Mouse (Mus musculus) frontal cortex, postnatal 14 days (tissue): ENCODE results near the gene Gba.
A peak's percentile ranks its signal among the peaks of the same experiment; 100 is the strongest.

ENCODE experiments used
- DNase-seq, 2 experiments: peaks; one replicate each; pipeline ENCODE4 v3.0.0; 2022; ENCODE audit warnings: low spot score in 2 of 2

The Gba gene

DNA sequence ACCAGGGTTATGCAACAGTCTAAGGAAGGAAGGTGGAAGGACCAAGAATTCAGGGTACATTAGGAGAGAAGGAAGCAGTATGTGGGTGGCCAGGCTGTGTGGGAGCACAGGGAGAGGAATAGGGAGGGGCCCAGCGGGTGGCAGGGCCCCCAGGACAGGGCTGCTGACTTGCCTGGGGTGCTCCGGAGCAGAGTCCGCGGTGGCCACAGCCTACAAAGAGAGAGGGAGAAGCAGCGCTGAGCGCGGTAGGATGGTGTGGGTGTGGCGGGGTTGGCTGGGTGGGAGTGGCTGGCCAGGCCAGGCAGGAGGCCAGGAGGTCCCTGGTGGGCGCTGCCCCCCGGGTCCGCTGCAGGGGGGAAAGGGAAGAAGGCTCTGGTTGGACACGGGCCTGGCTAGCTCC is 35.8 kb downstream of the Gba start:
- DNase-seq: no peak

DNA sequence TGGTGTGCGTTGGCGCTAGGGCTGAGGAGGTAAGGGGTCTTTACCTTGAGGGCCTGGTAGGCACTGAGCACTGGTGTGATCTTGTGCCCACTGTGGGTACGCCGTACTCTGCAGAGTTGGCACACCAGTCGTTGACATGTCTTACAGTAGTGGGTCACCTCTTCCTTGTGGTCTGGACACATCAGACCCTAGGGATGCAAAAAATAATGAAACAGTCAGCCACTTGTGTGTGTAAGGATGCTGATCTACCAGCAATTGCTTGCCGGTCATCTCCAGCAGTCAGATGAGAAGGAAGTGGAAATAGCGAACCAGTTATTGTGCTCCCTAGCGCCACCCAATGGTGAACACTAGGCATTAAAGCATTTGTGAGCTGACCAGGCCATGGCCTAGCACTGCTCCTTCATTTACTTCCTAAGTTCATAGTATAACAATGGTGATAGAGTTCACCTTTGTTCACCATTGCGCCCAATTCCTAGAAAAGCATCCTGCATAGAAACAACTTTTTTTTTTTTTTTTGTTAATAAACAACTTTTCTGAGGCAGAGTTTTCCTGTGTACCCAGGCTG is 39.7 kb downstream of the Gba start:
- DNase-seq: no peak

DNA sequence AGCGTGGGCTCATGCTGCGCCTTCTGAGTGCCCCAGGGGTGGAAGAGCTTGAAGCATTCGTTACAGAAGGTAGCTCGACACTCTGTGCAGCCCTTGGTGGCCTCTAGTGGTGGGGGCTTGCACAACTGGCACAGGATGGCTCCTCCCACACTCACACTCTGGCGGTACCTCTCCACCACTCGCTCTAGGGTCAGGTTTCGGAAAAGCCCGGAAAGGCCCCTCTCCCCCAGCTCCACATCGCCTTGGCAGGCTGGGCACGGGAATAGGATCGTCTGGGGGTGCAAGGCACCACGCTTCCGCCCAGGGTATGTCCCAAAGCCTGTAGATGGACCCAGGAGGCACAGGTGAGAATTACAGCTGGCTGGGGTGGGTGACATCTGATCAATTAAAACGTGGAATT is 40.9 kb downstream of the Gba start:
- no peak for DNase-seq

DNA sequence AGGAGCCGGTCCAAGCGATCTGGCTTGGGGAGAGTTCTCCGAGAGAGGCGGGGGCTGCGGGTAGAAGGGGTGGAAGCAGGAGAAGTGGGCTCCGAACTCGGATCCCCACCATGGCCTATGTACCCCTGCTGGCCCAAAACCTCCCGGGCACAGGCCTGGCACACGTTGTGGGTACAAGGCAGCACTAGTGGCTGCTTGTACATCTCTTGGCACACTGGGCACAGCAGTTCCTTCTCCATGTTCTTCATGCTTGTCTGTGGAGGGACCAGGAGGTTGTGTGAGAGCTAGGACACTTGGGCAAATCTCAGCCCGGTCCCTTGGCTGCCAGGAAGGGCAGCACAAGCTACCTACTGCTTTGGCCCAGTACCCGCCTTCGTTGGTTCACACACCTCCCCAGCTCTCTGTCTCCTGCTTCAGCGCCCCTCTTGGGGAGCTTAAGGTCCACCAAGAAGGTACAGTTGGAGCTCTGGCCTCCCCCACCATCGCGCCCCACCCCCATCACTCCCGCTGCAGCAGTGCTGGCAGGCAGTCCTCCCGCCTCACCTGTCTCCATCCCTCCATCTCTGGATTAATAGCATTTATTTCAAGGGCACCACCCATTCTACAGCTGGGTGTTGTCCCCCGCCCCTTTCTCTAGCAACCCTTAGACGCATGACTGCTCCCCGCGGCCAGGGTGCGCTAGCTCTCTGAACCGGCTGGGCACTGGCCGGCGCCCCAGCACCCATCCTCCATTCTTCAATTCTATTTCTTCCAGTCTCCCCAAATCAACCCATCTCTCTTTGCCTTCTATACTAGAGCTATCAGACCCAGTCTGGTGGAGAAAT is 41.6 kb downstream of the Gba start:
- DNase-seq: peak in 1 of 2 experiments; percentile 33

DNA sequence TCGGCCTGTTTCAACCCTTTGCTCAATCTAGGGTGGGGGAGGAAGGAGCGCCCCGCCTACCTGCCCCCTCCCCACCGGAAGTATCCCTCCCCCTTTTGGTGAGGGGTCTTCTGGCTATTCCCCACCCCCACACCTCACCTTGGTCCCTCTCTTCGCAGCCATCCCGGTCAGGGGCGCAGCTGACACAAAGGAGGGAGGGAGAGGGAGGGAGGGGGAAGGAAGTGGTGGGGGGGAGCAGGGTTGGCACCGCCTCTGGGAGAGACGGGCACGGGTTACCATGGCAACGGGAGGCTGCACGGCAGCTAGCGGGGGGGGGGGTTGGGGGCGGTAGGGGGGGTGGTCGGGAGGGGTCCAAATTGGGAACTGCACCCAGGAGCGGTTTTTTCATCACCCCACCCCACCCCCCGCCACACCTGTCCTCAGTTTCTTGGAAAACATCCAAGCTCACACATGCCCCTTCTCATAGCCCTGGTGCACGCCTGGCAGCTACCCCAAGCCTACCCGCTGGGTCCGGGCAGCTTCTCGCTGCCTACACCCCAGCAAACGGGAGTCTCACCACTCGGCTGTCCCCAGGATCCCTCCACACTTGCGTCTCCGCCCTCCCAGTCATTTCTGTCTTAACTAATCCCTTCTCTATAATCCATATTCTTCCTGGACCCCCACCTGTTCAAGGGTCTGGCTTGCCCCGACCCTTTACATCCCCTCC is 42.4 kb downstream of the Gba start:
- peak in 1 of 2 experiments; percentile 55 for DNase-seq

DNA sequence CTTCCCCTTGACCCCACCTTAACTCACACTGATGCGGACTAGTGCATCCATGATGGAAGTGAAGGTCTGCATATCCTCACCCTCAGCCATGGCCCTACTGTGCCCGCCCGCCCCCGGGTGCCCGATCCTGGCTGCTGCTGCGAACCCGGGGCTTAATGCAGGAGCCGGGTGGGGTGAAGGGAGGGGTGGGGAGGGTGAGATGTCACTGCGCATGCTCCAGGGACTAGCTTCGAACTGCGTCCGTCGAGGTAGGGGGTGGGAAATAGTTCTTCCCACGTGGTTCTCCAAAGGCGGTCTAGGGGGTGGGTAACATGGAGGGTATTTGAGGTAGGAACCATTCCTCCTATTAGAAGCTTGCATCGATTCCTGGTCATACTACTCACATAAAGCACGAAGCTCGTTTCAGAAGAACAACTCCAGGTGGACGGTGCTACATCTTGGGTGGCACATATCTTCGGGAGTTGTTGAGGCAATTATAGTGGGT is 43.0 kb downstream of the Gba start, which contains the start of gene Krtcap2:
TSS of gene Krtcap2 (plus strand) at position 279 of the 484 bp plus-strand sequence.
- DNase-seq: peak in 1 of 2 experiments; percentile 71

DNA sequence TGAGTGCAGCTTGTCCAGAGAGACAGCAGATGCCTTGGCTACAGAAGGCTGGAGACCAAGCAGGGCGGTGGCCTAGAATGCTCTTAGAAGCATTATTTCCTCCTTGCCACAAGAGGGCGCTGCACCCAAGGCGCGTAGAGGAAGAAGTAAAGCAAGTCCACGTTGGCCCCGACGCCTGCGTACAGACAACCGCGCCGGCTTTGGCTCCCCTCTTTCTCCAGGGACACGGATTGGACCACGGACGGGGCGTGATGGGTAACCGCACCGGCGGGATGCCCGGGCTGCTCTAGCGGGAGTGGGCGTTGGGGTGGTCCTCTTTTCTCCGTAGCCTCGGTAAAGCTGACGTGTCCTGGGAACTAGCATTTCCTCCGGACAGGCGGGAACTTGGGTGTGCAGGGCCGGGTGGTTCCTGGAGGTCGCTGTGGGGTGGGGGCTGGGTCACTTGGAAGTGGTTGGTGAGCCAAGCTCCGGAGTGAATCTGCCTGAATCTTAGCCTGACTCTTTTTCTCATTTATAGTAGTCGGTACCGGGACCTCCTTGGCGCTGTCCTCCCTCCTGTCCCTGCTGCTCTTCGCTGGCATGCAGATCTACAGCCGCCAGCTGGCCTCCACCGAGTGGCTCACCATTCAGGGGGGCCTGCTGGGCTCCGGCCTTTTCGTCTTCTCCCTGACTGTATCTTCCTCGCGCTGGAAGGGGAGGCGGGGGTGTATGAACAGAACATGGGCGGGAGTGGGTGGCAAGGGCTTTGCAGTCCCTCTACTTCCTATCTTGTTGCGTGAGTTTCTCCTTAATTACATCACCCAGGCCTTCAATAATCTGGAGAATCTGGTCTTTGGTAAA is 43.8 kb downstream of the Gba start, which contains the start of gene Trim46:
TSS of gene Trim46 (minus strand) at position 49 of the 840 bp plus-strand sequence.
- DNase-seq: peak; percentile 86 to 87

DNA sequence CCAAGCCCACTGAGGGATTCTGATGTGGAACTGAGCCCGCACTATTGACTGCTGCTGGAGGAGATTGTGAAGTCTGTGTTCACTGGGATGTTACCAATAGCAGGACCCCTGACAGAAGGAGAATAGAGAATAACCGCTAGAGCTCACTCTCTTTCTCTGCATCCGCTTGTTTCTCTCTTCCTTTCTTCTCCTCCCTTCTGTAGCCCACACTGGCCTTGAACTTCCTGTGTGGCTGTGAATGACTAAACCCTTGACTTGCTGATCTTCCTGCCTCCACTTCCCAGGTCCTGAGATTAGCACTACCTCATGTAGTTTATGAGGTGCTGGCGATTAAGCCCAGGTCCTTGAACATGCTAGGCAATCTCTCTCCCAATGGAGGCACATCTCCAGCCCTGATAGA is 44.7 kb downstream of the Gba start:
- no peak for DNase-seq

DNA sequence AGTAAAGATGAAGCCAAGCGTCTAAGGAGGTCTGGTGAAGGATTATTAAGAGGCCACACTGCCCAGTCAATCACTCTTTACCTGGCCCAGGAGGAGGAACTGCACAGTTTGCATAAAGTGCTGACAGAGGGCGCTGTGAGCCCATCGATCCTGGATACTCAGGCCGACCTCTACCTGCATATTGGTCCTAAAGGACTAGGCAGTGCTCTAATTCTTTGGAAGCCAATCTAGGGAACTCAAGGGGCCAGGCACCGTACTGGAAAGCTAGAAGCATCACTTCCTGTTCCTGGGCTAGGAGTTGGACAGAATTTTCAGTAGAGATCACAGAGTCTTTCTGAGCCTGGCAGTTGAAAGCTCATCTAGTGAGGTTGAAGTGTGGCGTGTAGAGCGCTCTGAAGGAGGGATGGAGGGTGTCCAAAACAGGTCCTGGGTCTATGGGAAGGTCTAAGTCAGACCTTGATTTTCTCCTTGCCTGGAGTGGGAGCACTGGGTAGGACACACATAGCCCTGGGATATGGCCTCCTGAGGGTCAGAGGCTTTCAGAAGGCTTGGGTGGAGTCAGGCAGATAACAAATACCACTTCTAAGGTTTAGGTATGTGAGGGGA is 47.8 kb downstream of the Gba start:
- DNase-seq: no peak

DNA sequence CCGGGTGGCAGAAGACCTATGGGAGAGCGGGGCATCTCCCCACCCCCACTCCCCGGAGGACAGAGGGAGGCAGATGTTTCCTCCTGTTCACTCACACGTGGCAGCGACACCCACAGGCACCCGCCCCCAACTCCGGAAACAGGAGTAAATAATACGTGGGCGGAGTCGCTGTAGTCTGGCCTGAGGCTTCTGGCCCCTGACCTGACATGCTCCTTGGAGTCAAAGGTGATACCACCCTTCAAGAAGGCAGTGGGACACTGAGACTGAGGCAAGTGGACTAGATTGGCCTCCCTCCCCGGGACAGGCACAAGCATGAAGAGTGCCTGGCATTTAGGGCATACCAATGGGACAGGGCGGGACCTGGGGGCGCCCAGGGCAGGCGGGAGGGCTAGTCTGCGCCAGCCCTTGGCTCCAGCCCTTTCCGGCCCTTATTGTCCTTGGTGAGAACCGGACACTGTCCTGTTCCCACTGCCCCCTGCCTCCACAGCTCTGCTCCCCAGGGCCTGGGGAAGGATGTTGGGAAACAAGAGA is 48.7 kb downstream of the Gba start:
- DNase-seq: no peak

DNA sequence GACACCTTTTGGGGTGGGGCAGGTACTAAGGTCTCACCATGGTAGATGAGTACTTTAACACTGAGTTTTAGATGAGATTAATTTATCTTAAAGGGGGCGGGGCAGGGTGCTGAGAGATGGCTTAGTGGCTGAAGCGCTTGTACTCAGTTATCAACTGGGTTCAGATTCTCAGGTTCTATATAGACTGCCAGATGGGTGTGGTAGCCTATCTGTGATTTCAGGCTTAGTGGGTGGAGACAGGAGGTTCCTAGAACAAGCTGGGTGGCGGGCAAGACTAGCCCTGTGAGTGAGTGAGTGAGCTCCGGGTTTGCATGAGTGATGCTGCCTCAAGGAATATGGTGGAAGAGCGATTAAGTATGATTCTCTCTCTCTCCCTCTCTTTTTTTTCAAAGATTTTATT is 52.3 kb downstream of the Gba start:
- no peak for DNase-seq

DNA sequence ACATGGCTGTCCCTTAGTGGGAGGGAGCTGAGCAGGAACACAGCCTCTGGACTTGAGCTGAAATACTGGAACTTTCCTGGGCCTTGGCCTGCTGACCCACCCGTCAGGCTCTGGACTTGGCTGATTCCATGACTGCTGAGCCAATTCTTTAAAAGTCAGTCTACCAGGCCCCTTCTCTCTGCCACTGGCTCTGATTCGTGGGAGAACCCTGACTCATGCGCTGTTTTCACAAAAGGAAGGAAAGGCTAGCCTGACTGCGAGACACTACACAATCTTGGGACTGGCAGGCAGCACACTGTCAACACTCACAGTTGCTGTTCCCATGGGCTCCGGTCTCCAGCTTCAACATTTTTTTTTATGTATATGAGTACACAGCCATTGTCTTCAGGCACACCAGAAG is 53.4 kb downstream of the Gba start:
- DNase-seq: no peak
